Mouse (Mus musculus) 3134 (cell line): ENCODE measurements around the gene Akr1b3.
A peak's percentile ranks its signal among the peaks of the same experiment; 100 is the strongest.
"Not testable (repeated sequence)": the region's sequence is repeated elsewhere in the genome, so short reads cannot be mapped to it uniquely, and the experiment has no call there.

Experiments
- DNase-seq: peaks from one replicate; pipeline ENCODE4 v3.0.0-alpha.2; 2011; ENCODE audit warnings: low spot score; ENCODE audit not compliant: insufficient read length; ENCODE audit errors: extremely low read depth

Akr1b3 gene

DNA sequence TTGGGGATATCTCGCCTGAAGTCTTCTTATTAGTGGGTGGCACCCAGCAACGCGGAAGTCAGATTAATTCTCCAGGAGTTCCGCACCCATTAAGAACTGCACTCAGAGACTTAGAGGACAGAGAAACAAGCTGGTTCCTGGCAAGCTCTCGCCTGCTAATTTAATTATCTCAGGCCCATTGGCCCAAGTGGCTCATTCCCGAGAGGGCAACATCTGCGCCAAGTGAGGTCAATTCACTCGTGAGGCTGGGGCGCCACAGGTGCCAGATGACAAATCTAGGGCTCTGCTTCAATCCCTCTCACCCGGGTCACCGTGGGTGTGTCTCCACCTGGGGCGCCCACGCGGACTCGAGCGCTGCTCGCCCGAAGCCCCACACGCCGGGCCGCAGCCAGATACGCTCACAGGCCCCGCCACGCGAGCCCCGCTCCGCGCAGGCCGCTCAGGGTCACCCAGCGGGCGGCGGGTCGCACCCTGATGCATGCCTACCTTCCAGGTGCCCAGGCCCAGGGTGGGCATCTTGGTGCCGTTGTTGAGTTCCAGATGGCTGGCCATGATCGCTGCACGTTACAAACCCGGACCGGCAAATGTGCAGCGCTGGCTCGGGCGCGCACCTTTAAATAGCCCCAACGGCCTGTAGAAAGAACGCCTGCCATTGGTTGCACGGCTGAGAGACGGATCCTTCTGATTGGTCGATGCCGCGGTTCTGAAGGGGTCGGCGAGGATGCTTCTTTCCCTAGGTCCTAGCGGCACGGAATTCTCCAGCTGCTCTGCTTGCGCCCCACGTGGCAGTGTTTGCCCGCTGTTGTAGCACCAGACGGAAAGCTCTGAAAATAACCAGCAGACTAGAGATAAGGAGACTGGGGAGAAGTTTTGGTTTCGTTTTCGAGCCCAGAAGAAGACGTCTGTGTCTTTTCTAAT, at the start of gene Akr1b3:
Gene Akr1b3 (minus strand): TSS at position 625 of the 918 bp plus-strand sequence.
- DNase-seq: peak; percentile 83

DNA sequence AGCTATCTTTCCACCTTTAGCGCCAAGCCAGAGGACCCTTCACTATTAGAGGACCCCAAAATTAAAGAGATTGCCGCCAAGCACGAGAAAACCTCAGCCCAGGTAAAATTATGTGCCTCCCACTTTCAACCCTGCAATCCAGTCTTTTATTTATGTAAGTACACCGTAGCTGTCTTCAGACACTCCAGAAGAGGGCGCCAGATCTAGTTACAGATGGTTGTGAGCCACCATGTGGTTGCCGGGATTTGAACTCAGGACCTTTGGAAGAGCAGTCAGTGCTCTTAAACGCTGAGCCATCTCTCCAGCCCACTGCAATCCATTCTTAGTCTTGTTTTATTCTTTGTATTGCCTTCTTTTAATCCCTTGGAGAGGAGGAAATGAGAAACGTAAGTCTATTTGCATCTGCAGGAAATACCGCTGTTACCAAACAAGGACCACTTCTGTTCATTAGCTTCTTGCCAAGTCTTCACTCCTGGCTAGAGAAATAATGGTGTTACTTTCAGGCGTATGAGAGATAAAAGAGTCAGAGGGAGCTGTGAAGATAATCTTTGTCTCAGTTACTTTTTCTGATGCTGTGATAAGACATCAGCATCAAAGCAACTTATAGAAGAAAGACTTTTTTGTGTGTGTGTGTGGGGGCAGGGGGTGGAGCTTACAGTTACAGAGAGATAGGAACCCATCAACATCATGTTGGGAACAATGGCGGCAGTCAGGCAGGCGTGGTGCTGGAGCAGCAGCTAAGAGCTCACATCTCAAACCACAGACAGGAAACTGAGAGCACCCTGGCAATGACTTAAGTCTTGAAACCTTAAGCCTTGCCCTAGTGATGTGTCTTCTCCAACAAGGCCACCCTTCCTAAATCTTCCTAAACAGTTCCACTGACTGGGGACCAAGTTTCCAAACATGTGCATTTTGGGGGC, 47.2 kb upstream of the Akr1b3 start:
- no peak for DNase-seq

GRCm38 (mm10) chr6:34355841-34356240, 38.6 kb upstream of the Akr1b3 start:
- DNase-seq: no peak

DNA sequence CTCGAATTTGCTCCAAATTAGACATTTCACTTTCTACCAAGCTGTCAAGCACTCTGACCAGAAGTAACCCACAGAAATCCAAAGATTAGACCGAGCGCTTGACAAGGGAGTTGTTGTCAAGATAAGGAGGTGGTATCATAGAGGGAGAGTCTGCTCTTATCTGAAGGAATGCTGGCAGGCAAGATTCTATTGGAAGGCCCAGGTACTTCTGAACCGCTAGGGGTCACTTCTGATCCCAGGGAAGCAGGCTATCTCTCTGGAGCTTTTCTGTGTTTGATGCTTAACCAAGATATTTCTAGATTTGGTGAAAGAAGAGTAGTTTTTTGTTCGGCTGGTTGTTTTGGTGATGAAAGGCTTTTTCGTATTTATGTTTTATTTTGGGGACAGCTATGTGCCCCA, 38.1 kb upstream of the Akr1b3 start:
- no peak for DNase-seq

- peak; percentile 19 for DNase-seq
These were observed 37.4 kb upstream of the Akr1b3 start for GRCm38 (mm10) chr6:34354354-34355348.

- peak; percentile 70 for DNase-seq
These were observed 36.5 kb upstream of the Akr1b3 start, which contains the start of gene Akr1b8 for GRCm38 (mm10) chr6:34353658-34354353. Gene Akr1b8, plus strand, starts transcription at chr6:34354119.

- no peak for DNase-seq
These were observed 35.1 kb upstream of the Akr1b3 start for GRCm38 (mm10) chr6:34352401-34352800.

DNA sequence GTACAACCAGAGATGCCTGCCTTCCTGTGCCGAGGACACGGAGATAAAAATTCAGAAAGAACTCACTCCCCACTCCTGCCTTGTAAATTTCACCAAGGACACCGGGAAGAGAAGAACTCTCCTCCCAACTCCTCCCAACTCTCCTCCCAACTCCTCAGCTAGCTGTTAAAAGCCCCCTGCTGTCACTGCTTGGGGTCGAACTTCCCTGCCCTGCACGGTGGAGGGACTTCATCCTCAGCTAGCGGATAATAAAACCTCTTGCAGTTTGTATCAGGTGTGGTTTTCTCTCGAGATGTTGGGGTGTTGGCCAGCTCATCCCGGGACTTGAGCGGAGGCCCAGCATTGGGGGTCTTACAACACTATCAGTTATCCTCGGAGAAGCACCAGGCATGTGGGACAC, 34.2 kb upstream of the Akr1b3 start:
- not testable (repeated sequence) for DNase-seq

DNA sequence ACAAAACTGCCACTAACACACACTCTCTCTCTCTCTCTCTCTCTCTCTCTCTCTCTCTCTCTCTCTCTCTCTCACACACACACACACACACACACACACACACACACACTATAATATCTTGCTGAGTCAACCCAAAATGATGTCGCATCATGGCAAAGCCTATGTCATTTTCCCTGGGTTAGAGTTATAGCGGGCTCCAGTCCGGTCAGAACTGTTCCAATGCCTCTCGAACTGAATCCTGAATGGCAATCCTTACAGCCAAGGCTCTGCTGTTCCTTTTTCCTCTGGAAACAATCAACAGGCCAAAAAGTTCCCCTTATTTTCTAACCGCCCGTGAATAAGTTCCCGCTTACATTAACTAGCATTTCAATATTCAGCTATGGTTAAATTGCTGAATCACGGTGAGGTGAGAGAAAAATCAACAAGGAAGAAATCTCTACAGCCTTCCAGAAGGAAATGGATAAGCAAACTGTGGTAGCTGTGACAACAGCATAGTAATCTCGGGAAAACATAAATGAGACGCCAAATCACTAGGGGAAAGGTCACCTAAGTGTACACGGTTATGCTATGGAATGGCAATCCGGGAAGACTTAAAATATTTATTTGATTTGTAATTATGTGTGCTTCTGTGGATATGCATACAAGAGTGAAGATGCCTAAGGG, 32.9 kb upstream of the Akr1b3 start:
- no peak for DNase-seq

GRCm38 (mm10) chr6:34346096-34346898, 29.0 kb upstream of the Akr1b3 start:
- DNase-seq: peak; percentile 13

DNA sequence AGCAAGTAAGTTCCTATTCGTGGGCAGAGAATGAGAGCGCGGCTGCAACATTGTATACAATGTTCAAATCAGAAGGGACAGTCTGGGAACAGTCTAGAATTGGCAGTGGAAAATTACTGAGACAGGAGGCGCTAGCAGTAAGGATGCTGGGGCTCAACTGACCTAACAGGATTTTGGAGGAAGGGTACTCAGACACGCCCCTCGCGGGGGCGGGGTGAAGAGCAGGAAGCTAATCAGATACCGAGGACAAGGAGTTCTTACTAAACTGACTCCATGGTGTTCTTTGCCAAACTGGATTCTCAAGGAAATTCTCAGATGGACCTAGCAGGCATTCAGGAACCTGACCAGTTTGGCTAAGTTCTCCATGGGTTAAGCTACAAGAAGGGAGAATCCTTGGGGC, 27.7 kb upstream of the Akr1b3 start:
- no peak for DNase-seq

DNA sequence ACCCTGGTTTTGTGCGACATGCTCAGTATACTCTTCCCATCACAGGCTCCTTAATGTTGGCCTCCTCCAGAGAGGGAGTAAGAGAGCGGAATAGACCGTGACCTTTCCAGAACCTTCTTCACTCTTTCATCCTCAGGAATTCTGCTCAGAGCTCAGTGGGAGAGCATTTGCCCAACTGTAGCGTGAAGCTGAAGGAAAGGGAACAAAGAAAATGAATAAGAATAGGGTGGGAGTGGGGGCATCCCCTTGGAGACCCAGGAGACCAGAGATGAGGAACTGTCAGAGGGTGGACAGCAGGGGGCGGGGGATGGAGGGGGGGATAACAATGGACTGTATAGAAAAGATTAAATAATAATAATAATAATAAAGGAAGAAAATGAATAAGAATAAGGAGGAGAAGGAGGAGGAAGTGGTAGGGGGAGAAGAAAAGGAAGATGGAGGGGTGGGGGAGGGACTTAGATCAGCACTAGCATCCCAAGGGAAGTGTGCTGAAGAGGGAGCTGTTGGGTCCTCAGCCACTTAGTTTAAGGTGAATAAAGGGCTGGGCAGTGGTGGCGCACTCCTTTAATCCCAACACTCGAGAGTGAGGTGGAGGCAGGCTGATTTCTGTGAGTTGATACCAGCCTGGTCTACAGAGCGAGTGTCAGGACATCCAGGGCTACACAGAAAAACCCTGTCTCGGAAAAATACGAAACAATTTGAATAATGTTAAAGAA, 27.0 kb upstream of the Akr1b3 start:
- no peak for DNase-seq

GRCm38 (mm10) chr6:34343426-34343825, 26.1 kb upstream of the Akr1b3 start:
- peak; percentile 31 for DNase-seq

GRCm38 (mm10) chr6:34342476-34342875, 25.2 kb upstream of the Akr1b3 start:
- DNase-seq: no peak

DNA sequence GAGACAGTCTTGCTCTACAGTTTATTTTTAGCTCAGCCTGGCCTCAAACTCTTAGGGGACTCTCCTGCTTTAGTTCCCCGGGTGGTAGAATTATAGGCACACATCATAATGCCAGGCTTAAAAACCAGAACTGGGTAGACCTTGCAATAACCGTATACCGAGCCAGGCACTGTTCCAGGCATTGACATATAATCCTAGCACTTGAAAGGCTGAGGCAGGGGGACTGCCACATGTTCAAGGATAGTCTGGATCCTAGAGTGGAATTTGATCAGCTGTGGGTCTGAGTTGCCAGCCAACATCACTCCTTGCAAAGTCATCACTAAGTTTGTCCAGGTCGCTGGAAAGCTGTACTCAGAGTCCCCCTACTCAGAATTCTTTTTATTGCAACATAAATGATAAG, 24.7 kb upstream of the Akr1b3 start:
- DNase-seq: no peak

GRCm38 (mm10) chr6:34337799-34338198, 20.5 kb upstream of the Akr1b3 start:
- DNase-seq: no peak

DNA sequence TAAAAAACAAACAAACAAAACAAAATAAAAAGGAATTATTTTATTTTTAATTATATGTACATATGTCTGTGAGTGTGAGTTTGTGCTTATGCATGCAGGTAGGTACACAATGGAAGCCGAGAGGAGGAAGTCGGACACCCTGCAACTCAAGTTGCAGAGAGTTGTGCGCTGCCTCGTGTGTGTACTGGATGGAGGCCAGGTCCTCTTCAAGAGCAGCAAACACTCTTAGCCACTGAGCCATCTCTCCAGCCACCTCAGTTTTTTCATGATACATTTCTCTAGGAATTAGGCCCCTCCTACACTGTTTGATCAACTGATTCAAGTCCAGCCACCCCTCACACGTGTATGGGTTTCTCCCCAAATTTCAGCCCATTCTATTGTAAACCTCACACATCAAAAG, 17.4 kb upstream of the Akr1b3 start:
- no peak for DNase-seq

DNA sequence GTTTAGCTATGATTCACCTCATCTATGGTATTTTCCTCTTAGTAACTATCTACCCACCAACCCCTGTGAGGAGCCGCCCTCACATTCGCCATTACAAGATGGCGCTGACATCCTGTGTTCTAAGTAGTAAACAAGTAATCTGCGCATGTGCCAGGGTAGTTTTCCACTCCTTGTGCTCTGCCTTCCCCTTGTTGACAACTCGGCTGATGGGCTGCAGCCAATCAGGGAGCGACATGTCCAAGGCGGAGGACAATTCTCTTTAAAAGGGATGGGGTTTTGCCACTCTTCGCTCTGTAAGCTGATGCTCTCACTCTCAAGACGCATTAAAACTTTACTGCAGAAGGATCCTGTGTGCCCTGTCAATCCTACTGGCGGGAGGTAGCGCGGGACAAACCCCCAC, 14.5 kb upstream of the Akr1b3 start:
- DNase-seq: not testable (repeated sequence)
